Mouse (Mus musculus) forebrain, embryonic 10.5 days (tissue): ENCODE data around the gene Eef2kmt. TPM values are rescaled to one million over a fixed set of nuclear protein-coding genes. Genes with fewer than 3 reads are reported as not detected.

Experiments
- DNase-seq: peaks from one replicate; pipeline ENCODE4 v3.0.0-alpha.2; 2017; ENCODE audit warnings: low spot score; ENCODE audit errors: extremely low spot score
- H3K27ac ChIP-seq: fragments of 300-500 bp; sonication (generic); 2 replicates; pipeline ENCODE4 v1.5.1; 2016; ENCODE audit warnings: mild to moderate bottlenecking
- H3K27me3 ChIP-seq: fragments of 300-500 bp; sonication (generic); 2 replicates; pipeline ENCODE4 v1.6.1; 2016; ENCODE audit warnings: mild to moderate bottlenecking; ENCODE audit not compliant: poor library complexity, severe bottlenecking
- H3K36me3 ChIP-seq: fragments of 300-500 bp; sonication (generic); replicated peaks from 2 replicates; pipeline ENCODE4 v1.6.1; 2016; ENCODE audit warnings: mild to moderate bottlenecking, moderate library complexity
- H3K4me1 ChIP-seq: fragments of 300-500 bp; sonication (generic); 2 replicates; pipeline ENCODE4 v1.6.1; 2016
- H3K4me3 ChIP-seq: fragments of 300-500 bp; sonication (generic); 2 replicates; pipeline ENCODE4 v1.5.1; 2016; ENCODE audit warnings: mild to moderate bottlenecking, moderate library complexity
- H3K9me3 ChIP-seq: fragments of 300-500 bp; sonication (generic); 2 replicates; pipeline ENCODE4 v1.6.1; 2016; ENCODE audit warnings: mild to moderate bottlenecking, moderate library complexity
- WGBS: fragments of 180-500 bp; shearing (Covaris S2); methylation state at CpG from one replicate; pipeline ENCODE4 v1.1.7; 2016; 5-methylcytosine and 5-hydroxymethylcytosine counted together
- polyA plus RNA-seq: library from polyadenylated mRNA; unstranded; fragments of >200 nt; fragmentation: Nextera tagmentation; extraction: Ambion mirVana; gene quantifications from 2 replicates; pipeline ENCODE4 v1.2.1, GENCODE M21; 2016

Gene Eef2kmt
- 21.5 and 22.0 TPM in 2 replicates for polyA plus RNA-seq

- H3K9me3 ChIP-seq, result no peaks in the 10 kb centered on the region
- peaks cover 12% of the 10 kb centered on the region for H3K36me3 ChIP-seq
- 2% methylated on average over 57 of the region's 57 CpGs for WGBS
- H3K4me3 ChIP-seq, result peak within 1 kb of the TSS; percentile 70
- DNase-seq, result peak; percentile 99
- peaks cover 25% of the 10 kb centered on the region for H3K4me1 ChIP-seq
- H3K27me3 ChIP-seq, result no peaks in the 10 kb centered on the region
- H3K27ac ChIP-seq, result peak within 1 kb of the TSS; percentile 94
Measured at GRCm38 (mm10) chr16:5255779-5256496, at the start of gene Eef2kmt. Gene Eef2kmt, minus strand, starts transcription at chr16:5255983.

DNA sequence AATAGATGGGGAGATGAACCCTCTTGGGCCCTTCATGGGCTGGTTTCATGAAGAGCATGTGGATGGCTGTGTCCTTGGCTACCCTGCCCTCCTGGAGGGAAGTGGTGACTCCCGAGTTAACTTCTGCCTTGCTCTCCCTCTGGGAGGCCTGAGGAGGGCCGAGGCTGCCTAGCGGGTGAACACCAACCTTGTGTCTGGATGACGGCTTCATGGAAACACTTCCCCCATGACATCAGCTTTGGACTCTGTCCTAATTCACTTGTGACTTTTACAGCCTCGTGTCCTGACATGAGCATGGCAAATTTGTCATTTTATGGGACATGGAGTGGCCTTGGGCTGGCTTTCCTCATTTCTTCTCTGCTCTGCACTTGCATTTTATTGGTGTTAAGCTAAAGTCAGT is 39.5 kb upstream of the Eef2kmt start:
- Histone ChIP-seq H3K4me1 (no peaks in the 10 kb centered on the region), H3K36me3 (no peaks in the 10 kb centered on the region), H3K9me3 (0 out of 2 replicates have a peak, but pooled peaks cover 3% of the 10 kb centered on the region), H3K4me3 (no peak overlapping the region), H3K27ac (no peak overlapping the region), H3K27me3 (no peaks in the 10 kb centered on the region)
- no peak for DNase-seq
- 74% methylated on average over 5 of the region's 5 CpGs for WGBS

DNA sequence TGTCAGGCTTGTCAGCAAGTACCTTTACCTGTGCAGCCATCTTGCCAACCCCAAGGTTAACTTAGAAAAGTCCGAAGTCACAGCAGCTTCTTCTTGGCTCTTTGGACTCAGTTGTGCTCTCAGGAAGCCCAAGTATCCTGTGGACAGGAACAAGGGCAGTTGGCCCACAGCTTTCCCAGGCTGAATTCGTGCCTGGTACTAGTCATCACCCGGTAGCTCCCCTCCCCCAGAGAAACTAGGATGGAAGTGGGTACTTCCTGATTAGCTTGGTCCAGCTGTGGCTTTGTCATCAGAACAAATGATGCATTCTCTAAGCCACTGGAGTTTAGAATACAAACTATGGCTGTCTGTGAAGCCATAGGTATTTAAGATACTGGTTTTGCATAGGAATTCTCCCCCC is 29.6 kb upstream of the Eef2kmt start:
- 47% methylated on average over 3 of the region's 3 CpGs for WGBS
- H3K36me3 ChIP-seq, result no peaks in the 10 kb centered on the region
- no peaks in the 10 kb centered on the region for H3K27me3 ChIP-seq
- no peaks in the 10 kb centered on the region for H3K9me3 ChIP-seq
- H3K4me3 ChIP-seq, result no peak overlapping the region
- DNase-seq, result no peak
- H3K4me1 ChIP-seq, result peaks cover 24% of the 10 kb centered on the region
- H3K27ac ChIP-seq, result no peak overlapping the region

- WGBS, result 90% methylated on average over 9 of the region's 9 CpGs
- Histone ChIP-seq H3K27me3 (no peaks in the 10 kb centered on the region), H3K36me3 (no peaks in the 10 kb centered on the region), H3K4me1 (peaks cover 24% of the 10 kb centered on the region), H3K27ac (no peak overlapping the region), H3K4me3 (no peak overlapping the region), H3K9me3 (no peaks in the 10 kb centered on the region)
- no peak for DNase-seq
Measured at GRCm38 (mm10) chr16:5282686-5283085, 26.9 kb upstream of the Eef2kmt start.

DNA sequence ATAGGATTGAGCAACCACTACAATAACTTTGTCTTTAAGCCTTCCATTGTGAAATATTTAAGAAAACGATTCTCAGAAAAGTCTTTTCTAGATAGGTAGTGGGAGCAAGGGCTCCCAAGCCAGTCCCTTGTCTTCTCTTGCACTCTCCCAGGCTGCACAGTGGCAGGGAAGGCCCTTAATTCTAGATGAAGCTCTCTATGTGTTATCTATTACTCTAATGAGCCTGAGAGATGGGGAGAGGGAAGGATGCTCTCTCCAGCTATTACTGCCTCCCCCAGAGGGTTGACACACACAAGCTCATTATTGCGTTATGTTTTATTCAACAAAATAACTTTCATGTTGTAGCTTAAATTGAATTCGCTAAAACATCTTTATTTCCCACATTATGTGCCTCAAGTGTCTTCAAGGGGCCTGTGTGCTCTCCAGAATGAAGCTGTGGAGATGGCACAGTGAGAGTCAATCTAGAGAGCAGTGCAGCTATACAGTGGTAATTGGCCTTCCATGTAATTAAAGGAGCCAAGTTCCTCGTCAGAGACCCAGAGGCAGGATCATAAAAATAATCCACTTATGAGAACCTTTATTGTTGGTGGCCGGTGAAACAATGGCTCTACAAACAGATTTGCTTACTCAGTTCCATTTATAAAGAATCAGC is 23.9 kb upstream of the Eef2kmt start:
- no peaks in the 10 kb centered on the region for H3K36me3 ChIP-seq
- H3K4me3 ChIP-seq, result no peak overlapping the region
- no peak overlapping the region for H3K27ac ChIP-seq
- DNase-seq, result no peak
- peaks cover 10% of the 10 kb centered on the region for H3K4me1 ChIP-seq
- no peaks in the 10 kb centered on the region for H3K27me3 ChIP-seq
- no peaks in the 10 kb centered on the region for H3K9me3 ChIP-seq
- 82% methylated on average over 5 of the region's 5 CpGs for WGBS

- Histone ChIP-seq H3K27me3 (no peaks in the 10 kb centered on the region), H3K4me1 (no peaks in the 10 kb centered on the region; the same call in 1 of the 2 replicates), H3K4me3 (no peak overlapping the region), H3K9me3 (no peaks in the 10 kb centered on the region), H3K27ac (no peak overlapping the region), H3K36me3 (no peaks in the 10 kb centered on the region)
- no peak for DNase-seq
- WGBS, result 81% methylated on average over 3 of the region's 3 CpGs
Measured at GRCm38 (mm10) chr16:5272371-5272770, 16.6 kb upstream of the Eef2kmt start.

GRCm38 (mm10) chr16:5271411-5272035 is 15.7 kb upstream of the Eef2kmt start:
- no peaks in the 10 kb centered on the region; the same call in 1 of the 2 replicates for H3K4me1 ChIP-seq
- H3K27me3 ChIP-seq, result no peaks in the 10 kb centered on the region
- no peak overlapping the region for H3K4me3 ChIP-seq
- no peak for DNase-seq
- 78% methylated on average over 4 of the region's 4 CpGs for WGBS
- H3K36me3 ChIP-seq, result no peaks in the 10 kb centered on the region
- peaks cover 1% of the 10 kb centered on the region; the same call in 1 of the 2 replicates for H3K9me3 ChIP-seq
- no peak overlapping the region for H3K27ac ChIP-seq

- DNase-seq, result no peak
- H3K4me3 ChIP-seq, result no peak overlapping the region
- H3K27me3 ChIP-seq, result no peaks in the 10 kb centered on the region
- H3K4me1 ChIP-seq, result no peaks in the 10 kb centered on the region
- WGBS, result 89% methylated on average over 7 of the region's 7 CpGs
- H3K27ac ChIP-seq, result no peak overlapping the region; the same call in 1 of the 2 replicates
- peaks cover 16% of the 10 kb centered on the region for H3K9me3 ChIP-seq
- no peaks in the 10 kb centered on the region for H3K36me3 ChIP-seq
Measured at GRCm38 (mm10) chr16:5263926-5264325, 8.1 kb upstream of the Eef2kmt start.

- H3K4me1 ChIP-seq, result no peaks in the 10 kb centered on the region
- no peak overlapping the region for H3K4me3 ChIP-seq
- DNase-seq, result no peak
- H3K36me3 ChIP-seq, result no peaks in the 10 kb centered on the region
- WGBS, result 76% methylated on average over 8 of the region's 8 CpGs
- peaks cover 16% of the 10 kb centered on the region for H3K9me3 ChIP-seq
- no peak overlapping the region for H3K27ac ChIP-seq
- no peaks in the 10 kb centered on the region for H3K27me3 ChIP-seq
Measured at GRCm38 (mm10) chr16:5263156-5263555, 7.4 kb upstream of the Eef2kmt start.

DNA sequence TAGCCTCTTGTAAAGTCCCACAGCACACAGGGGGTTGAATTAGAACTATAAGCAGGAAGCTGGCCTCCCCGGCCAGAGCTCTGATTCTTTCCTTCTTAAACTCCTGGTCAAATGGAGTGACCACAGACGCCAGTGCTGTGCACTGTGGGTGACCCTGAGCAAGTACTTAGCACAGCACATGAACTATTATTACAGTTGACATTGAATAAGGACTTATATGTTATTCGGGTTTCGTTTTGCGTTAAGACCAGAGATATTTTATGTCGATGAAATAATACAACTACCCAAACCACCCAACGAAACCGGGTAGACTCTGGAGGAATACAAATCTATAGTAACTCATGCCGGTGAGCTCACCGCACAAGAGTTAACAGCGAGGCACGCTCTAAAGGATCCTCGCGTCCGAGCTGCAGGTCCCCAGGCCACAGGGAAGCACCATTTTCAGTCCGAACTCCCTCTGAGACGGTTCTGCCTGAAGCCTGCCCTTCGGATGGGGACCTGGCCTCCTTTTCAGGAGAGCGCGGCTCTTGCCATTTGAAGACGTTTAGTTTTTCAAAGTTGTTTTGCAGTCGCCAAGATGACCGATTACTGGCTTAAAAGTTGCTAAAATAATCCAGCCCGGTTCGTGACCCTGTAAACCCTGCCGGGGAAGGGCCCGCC is 572 bp downstream of the Eef2kmt start:
- no peaks in the 10 kb centered on the region for H3K9me3 ChIP-seq
- H3K36me3 ChIP-seq, result peaks cover 17% of the 10 kb centered on the region
- H3K27ac ChIP-seq, result peak overlapping the region; percentile 94
- H3K4me3 ChIP-seq, result peak overlapping the region; percentile 70
- peaks cover 25% of the 10 kb centered on the region for H3K4me1 ChIP-seq
- DNase-seq, result no peak
- no peaks in the 10 kb centered on the region for H3K27me3 ChIP-seq
- WGBS, result 2% methylated on average over 27 of the region's 27 CpGs

DNA sequence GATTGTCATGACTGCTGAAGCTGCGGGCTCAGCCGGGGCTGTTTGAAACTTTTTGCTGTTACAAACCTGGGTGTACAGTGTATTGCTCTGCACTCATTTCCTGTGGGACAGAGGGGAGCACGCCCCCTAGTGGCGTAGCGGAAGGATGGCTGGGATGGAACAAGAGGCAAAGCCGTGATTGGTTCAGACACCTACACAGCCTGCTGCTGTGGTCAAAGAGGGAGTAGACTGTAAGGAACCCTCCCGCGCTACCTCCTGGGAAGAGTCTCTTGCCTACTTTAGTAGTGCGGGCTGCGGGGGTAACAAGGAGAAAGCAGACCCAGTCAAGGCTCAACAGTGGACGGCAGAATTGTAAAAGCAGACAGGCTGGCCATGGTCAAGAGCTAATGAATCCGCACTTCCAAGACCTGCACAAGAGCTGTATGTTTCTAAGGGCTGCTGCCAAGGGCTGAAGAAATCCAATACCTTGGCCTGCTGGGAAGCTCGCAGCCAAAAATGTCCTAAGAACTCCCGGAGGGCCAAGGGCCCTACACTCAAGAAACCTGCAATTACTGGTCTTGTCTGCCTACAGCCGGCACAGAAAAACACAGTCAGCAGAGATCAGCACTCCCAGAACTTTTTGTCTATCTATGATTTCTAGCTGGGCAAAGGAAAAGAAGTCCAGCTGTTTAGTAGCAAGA is 1.3 kb downstream of the Eef2kmt start:
- Histone ChIP-seq H3K36me3 (peaks cover 24% of the 10 kb centered on the region), H3K27ac (peak overlapping the region; percentile 94), H3K4me1 (peaks cover 25% of the 10 kb centered on the region), H3K9me3 (no peaks in the 10 kb centered on the region), H3K4me3 (peak overlapping the region; percentile 70), H3K27me3 (no peaks in the 10 kb centered on the region)
- 7% methylated on average over 15 of the region's 15 CpGs for WGBS
- DNase-seq, result peak; percentile 87

- Histone ChIP-seq H3K36me3 (peaks cover 46% of the 10 kb centered on the region), H3K4me1 (peaks cover 25% of the 10 kb centered on the region), H3K27ac (no peak overlapping the region), H3K27me3 (no peaks in the 10 kb centered on the region), H3K4me3 (no peak overlapping the region), H3K9me3 (no peaks in the 10 kb centered on the region)
- 93% methylated on average over 2 of the region's 2 CpGs for WGBS
- no peak for DNase-seq
Measured at GRCm38 (mm10) chr16:5252260-5252659, 3.5 kb downstream of the Eef2kmt start.
